Mouse (Mus musculus): ENCODE results near the gene Rxra. TPM values are rescaled to one million over a fixed set of nuclear protein-coding genes. Genes with fewer than 3 reads are reported as not detected.

Rxra gene
- polyA plus RNA-seq, 1 experiment from 2014 or later: 6.7 TPM

GRCm38 (mm10) chr2:27785363-27785762 lies 109.1 kb downstream of the Rxra start:
- H3K27ac ChIP-seq (replicated peaks): no peak overlapping the region
- no peak overlapping the region for H3K4me3 ChIP-seq
- H3K36me3 ChIP-seq: no peaks in the 10 kb centered on the region
- 81% methylated on average over 8 of the region's 8 CpGs for WGBS
- H3K9me3 ChIP-seq: no peaks in the 10 kb centered on the region
- H3K4me1 ChIP-seq: no peaks in the 10 kb centered on the region
- no peak overlapping the region for H3K4me2 ChIP-seq
- ATAC-seq (ENCODE audit: extremely low read depth, insufficient number of reproducible peaks, low FRiP score, low TSS enrichment): no peak
- 0 out of 2 replicates have a peak, but pooled peaks cover 6% of the 10 kb centered on the region for H3K27me3 ChIP-seq (replicated peaks)
- H3K9ac ChIP-seq: no peak overlapping the region

GRCm38 (mm10) chr2:27785973-27786417 lies 109.8 kb downstream of the Rxra start:
- WGBS: 78% methylated on average over 6 of the region's 6 CpGs
- no peak for ATAC-seq (ENCODE audit: extremely low read depth, insufficient number of reproducible peaks, low FRiP score, low TSS enrichment)
- no peak overlapping the region for H3K9ac ChIP-seq
- H3K4me3 ChIP-seq: no peak overlapping the region
- no peaks in the 10 kb centered on the region for H3K9me3 ChIP-seq
- no peaks in the 10 kb centered on the region for H3K4me1 ChIP-seq
- H3K27me3 ChIP-seq (replicated peaks): 0 out of 2 replicates have a peak, but pooled peaks cover 6% of the 10 kb centered on the region
- H3K4me2 ChIP-seq: no peak overlapping the region
- H3K27ac ChIP-seq (replicated peaks): no peak overlapping the region
- H3K36me3 ChIP-seq: no peaks in the 10 kb centered on the region

- H3K4me3 ChIP-seq: no peak overlapping the region
- no peak overlapping the region for H3K4me2 ChIP-seq
- H3K9ac ChIP-seq: no peak overlapping the region
- no peaks in the 10 kb centered on the region for H3K9me3 ChIP-seq
- no peaks in the 10 kb centered on the region for H3K4me1 ChIP-seq
- H3K27ac ChIP-seq (replicated peaks): no peak overlapping the region
- 73% methylated on average over 4 of the region's 4 CpGs for WGBS
- no peaks in the 10 kb centered on the region for H3K36me3 ChIP-seq
- no peaks in the 10 kb centered on the region for H3K27me3 ChIP-seq (replicated peaks)
- no peak for ATAC-seq (ENCODE audit: extremely low read depth, insufficient number of reproducible peaks, low FRiP score, low TSS enrichment)
Measured at GRCm38 (mm10) chr2:27791571-27791970, 115.3 kb downstream of the Rxra start.

- no peak overlapping the region for H3K4me3 ChIP-seq
- H3K27me3 ChIP-seq (replicated peaks): no peaks in the 10 kb centered on the region
- 11% methylated on average over 4 of the region's 4 CpGs for WGBS
- no peaks in the 10 kb centered on the region for H3K9me3 ChIP-seq
- 0 out of 2 replicates have a peak overlapping the region, but pooled peaks have one; percentile 6 for H3K9ac ChIP-seq
- no peak for ATAC-seq (ENCODE audit: extremely low read depth, insufficient number of reproducible peaks, low FRiP score, low TSS enrichment)
- H3K36me3 ChIP-seq: no peaks in the 10 kb centered on the region
- peak overlapping the region; percentile 83 for H3K27ac ChIP-seq (replicated peaks)
- no peak overlapping the region for H3K4me2 ChIP-seq
- peaks cover 28% of the 10 kb centered on the region for H3K4me1 ChIP-seq
Measured at GRCm38 (mm10) chr2:27799018-27799417, 122.8 kb downstream of the Rxra start.

GRCm38 (mm10) chr2:27801041-27801440 lies 124.8 kb downstream of the Rxra start:
- ATAC-seq (ENCODE audit: extremely low read depth, insufficient number of reproducible peaks, low FRiP score, low TSS enrichment): no peak
- H3K4me2 ChIP-seq: no peak overlapping the region
- H3K27ac ChIP-seq (replicated peaks): no peak overlapping the region
- WGBS: 72% methylated on average over 2 of the region's 2 CpGs
- H3K4me3 ChIP-seq: no peak overlapping the region
- H3K36me3 ChIP-seq: no peaks in the 10 kb centered on the region
- peaks cover 28% of the 10 kb centered on the region for H3K4me1 ChIP-seq
- H3K9me3 ChIP-seq: no peaks in the 10 kb centered on the region
- no peak overlapping the region for H3K9ac ChIP-seq
- no peaks in the 10 kb centered on the region for H3K27me3 ChIP-seq (replicated peaks)

GRCm38 (mm10) chr2:27802493-27802892 lies 126.3 kb downstream of the Rxra start:
- WGBS: 24% methylated on average over 9 of the region's 9 CpGs
- H3K27ac ChIP-seq (replicated peaks): 0 out of 2 replicates have a peak overlapping the region, but pooled peaks have one; percentile 10
- ATAC-seq (ENCODE audit: extremely low read depth, insufficient number of reproducible peaks, low FRiP score, low TSS enrichment): no peak; the same call in 1 of the 2 replicates

GRCm38 (mm10) chr2:27806691-27807090 lies 130.5 kb downstream of the Rxra start:
- H3K27ac ChIP-seq (replicated peaks): no peak overlapping the region
- no peak overlapping the region for H3K4me3 ChIP-seq
- 81% methylated on average over 7 of the region's 7 CpGs for WGBS
- no peaks in the 10 kb centered on the region for H3K9me3 ChIP-seq
- no peak overlapping the region for H3K9ac ChIP-seq
- no peak for ATAC-seq (ENCODE audit: extremely low read depth, insufficient number of reproducible peaks, low FRiP score, low TSS enrichment)
- H3K4me2 ChIP-seq: no peak overlapping the region
- H3K27me3 ChIP-seq (replicated peaks): no peaks in the 10 kb centered on the region
- no peaks in the 10 kb centered on the region for H3K36me3 ChIP-seq
- peaks cover 22% of the 10 kb centered on the region for H3K4me1 ChIP-seq

More at GRCm38 (mm10) chr2:27802493-27802892, 126.3 kb downstream of the Rxra start:
- Histone ChIP-seq H3K4me3 (no peak overlapping the region), H3K9ac (peak overlapping the region; percentile 56), H3K27me3 (replicated peaks) (no peaks in the 10 kb centered on the region), H3K4me2 (no peak overlapping the region), H3K36me3 (no peaks in the 10 kb centered on the region), H3K4me1 (peaks cover 28% of the 10 kb centered on the region), H3K9me3 (no peaks in the 10 kb centered on the region)

- no peak overlapping the region for H3K4me3 ChIP-seq
- 82% methylated on average over 3 of the region's 3 CpGs for WGBS
- no peak for ATAC-seq (ENCODE audit: extremely low read depth, insufficient number of reproducible peaks, low FRiP score, low TSS enrichment)
Measured at GRCm38 (mm10) chr2:27807684-27808083, 131.4 kb downstream of the Rxra start.

GRCm38 (mm10) chr2:27809897-27810296 lies 133.7 kb downstream of the Rxra start:
- Histone ChIP-seq H3K27me3 (replicated peaks) (no peaks in the 10 kb centered on the region), H3K27ac (replicated peaks) (no peak overlapping the region), H3K9me3 (no peaks in the 10 kb centered on the region), H3K4me2 (no peak overlapping the region), H3K9ac (no peak overlapping the region), H3K36me3 (no peaks in the 10 kb centered on the region), H3K4me1 (peaks cover 31% of the 10 kb centered on the region), H3K4me3 (no peak overlapping the region)
- 64% methylated on average over 4 of the region's 4 CpGs for WGBS
- ATAC-seq (ENCODE audit: extremely low read depth, insufficient number of reproducible peaks, low FRiP score, low TSS enrichment): no peak

More at GRCm38 (mm10) chr2:27807684-27808083, 131.4 kb downstream of the Rxra start:
- H3K4me1 ChIP-seq: peaks cover 17% of the 10 kb centered on the region
- H3K9ac ChIP-seq: no peak overlapping the region
- H3K36me3 ChIP-seq: no peaks in the 10 kb centered on the region
- no peak overlapping the region for H3K4me2 ChIP-seq
- H3K9me3 ChIP-seq: no peaks in the 10 kb centered on the region
- no peaks in the 10 kb centered on the region for H3K27me3 ChIP-seq (replicated peaks)
- no peak overlapping the region for H3K27ac ChIP-seq (replicated peaks)

Other genes with a start within 250 kb of the Rxra start
- 2.6 and 2.7 TPM in 2 replicates for gene Vav2, start 249.4 kb upstream of the Rxra start, polyA plus RNA-seq (2015; fragmentation: Nextera tagmentation; extraction: Ambion mirVana)
- gene Brd3os, start 234.1 kb upstream of the Rxra start, polyA plus RNA-seq (2015; fragmentation: Nextera tagmentation; extraction: Ambion mirVana): 3.7 and 3.8 TPM in 2 replicates
- gene Brd3, start 168.8 kb upstream of the Rxra start, polyA plus RNA-seq (2015; fragmentation: Nextera tagmentation; extraction: Ambion mirVana): 68.7 and 72.2 TPM in 2 replicates
- 29.3 and 30.3 TPM in 2 replicates for gene Wdr5, start 161.3 kb upstream of the Rxra start, polyA plus RNA-seq (2015; fragmentation: Nextera tagmentation; extraction: Ambion mirVana)
- gene Col5a1, start 210.0 kb downstream of the Rxra start, polyA plus RNA-seq (2015; fragmentation: Nextera tagmentation; extraction: Ambion mirVana): 44.3 and 48.8 TPM in 2 replicates

Measured in heart, embryonic 13.5 days (tissue).